Mouse (Mus musculus) brain, embryonic 14.5 days (tissue): Measurements from ENCODE around the gene Akr1b10.

ENCODE experiments used
- CTCF ChIP-seq: fragments of 200-500 bp; IDR thresholded peaks from 2 replicates; pipeline ENCODE4 v1.5.1; 2012; ENCODE audit warnings: inconsistent platforms, mild to moderate bottlenecking, moderate library complexity, borderline replicate concordance; ENCODE audit not compliant: insufficient read depth, insufficient read length; ENCODE audit errors: extremely low read depth
- POLR2A ChIP-seq: fragments of 200-500 bp; IDR thresholded peaks from 2 replicates; pipeline ENCODE4 v1.6.1; 2012; ENCODE audit warnings: mild to moderate bottlenecking, inconsistent platforms, borderline replicate concordance; ENCODE audit not compliant: poor library complexity, insufficient read depth, insufficient read length, severe bottlenecking; ENCODE audit errors: extremely low read depth

DNA sequence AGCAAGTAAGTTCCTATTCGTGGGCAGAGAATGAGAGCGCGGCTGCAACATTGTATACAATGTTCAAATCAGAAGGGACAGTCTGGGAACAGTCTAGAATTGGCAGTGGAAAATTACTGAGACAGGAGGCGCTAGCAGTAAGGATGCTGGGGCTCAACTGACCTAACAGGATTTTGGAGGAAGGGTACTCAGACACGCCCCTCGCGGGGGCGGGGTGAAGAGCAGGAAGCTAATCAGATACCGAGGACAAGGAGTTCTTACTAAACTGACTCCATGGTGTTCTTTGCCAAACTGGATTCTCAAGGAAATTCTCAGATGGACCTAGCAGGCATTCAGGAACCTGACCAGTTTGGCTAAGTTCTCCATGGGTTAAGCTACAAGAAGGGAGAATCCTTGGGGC is 39.1 kb upstream of the Akr1b10 start:
- no peak for TF ChIP-seq POLR2A
- no peak for TF ChIP-seq CTCF
